Mouse (Mus musculus) kidney, embryonic 14.5 days (tissue): ENCODE measurements around the gene Rasa3. TPM values are rescaled to one million over a fixed set of nuclear protein-coding genes. Genes with fewer than 3 reads are reported as not detected.

Experiments
- ATAC-seq: fragments of 200-750 bp; cut with Nextera tagmentation; 2 replicates; pipeline ENCODE4 v1.8.0; 2017; ENCODE audit warnings: moderate number of reproducible peaks, mild to moderate bottlenecking, moderate TSS enrichment, moderate library complexity; ENCODE audit not compliant: low FRiP score, low TSS enrichment
- H3K27ac ChIP-seq: fragments of 300-500 bp; sonication (generic); 2 replicates; pipeline ENCODE4 v1.5.1; 2014; ENCODE audit warnings: low read depth, mild to moderate bottlenecking, low read length, moderate library complexity, mixed read lengths
- H3K27me3 ChIP-seq: fragments of 300-500 bp; sonication (generic); 2 replicates; pipeline ENCODE4 v1.6.1; 2014; ENCODE audit warnings: mild to moderate bottlenecking, low read length; ENCODE audit not compliant: control insufficient read depth, insufficient read depth
- H3K36me3 ChIP-seq: fragments of 300-500 bp; sonication (generic); 2 replicates; pipeline ENCODE4 v1.6.1; 2014; ENCODE audit warnings: low read length, mixed read lengths; ENCODE audit not compliant: control insufficient read depth, insufficient read depth
- H3K4me1 ChIP-seq: fragments of 300-500 bp; sonication (generic); 2 replicates; pipeline ENCODE4 v1.6.1; 2014; ENCODE audit warnings: low read length, mixed read lengths; ENCODE audit not compliant: control insufficient read depth, insufficient read depth
- H3K4me2 ChIP-seq: fragments of 300-500 bp; sonication (generic); replicated peaks from 2 replicates; pipeline ENCODE4 v1.6.1; 2014; ENCODE audit warnings: low read depth, mild to moderate bottlenecking, low read length
- H3K4me3 ChIP-seq: fragments of 300-500 bp; sonication (generic); 2 replicates; pipeline ENCODE4 v1.5.1; 2014; ENCODE audit warnings: mild to moderate bottlenecking, low read length
- H3K9ac ChIP-seq: fragments of 300-500 bp; sonication (generic); 2 replicates; pipeline ENCODE4 v1.6.1; 2014; ENCODE audit warnings: low read depth, mild to moderate bottlenecking, low read length, moderate library complexity
- H3K9me3 ChIP-seq: fragments of 300-500 bp; sonication (generic); 2 replicates; pipeline ENCODE4 v1.6.1; 2016; ENCODE audit warnings: low read length; ENCODE audit not compliant: control insufficient read depth
- WGBS: fragments of 180-500 bp; shearing (Covaris S2); extraction: QIAGEN DNeasy Blood & Tissue Kit; methylation state at CpG from one replicate; pipeline ENCODE4 v1.1.7; 2014; 5-methylcytosine and 5-hydroxymethylcytosine counted together
- polyA plus RNA-seq: library from polyadenylated mRNA; unstranded; fragments of >200 nt; fragmentation: Nextera tagmentation; extraction: Ambion mirVana; gene quantifications from 2 replicates; pipeline ENCODE4 v1.2.1, GENCODE M21; 2014

Rasa3 gene
- polyA plus RNA-seq, 1 experiment from 2014 or later: 20.2 TPM

DNA sequence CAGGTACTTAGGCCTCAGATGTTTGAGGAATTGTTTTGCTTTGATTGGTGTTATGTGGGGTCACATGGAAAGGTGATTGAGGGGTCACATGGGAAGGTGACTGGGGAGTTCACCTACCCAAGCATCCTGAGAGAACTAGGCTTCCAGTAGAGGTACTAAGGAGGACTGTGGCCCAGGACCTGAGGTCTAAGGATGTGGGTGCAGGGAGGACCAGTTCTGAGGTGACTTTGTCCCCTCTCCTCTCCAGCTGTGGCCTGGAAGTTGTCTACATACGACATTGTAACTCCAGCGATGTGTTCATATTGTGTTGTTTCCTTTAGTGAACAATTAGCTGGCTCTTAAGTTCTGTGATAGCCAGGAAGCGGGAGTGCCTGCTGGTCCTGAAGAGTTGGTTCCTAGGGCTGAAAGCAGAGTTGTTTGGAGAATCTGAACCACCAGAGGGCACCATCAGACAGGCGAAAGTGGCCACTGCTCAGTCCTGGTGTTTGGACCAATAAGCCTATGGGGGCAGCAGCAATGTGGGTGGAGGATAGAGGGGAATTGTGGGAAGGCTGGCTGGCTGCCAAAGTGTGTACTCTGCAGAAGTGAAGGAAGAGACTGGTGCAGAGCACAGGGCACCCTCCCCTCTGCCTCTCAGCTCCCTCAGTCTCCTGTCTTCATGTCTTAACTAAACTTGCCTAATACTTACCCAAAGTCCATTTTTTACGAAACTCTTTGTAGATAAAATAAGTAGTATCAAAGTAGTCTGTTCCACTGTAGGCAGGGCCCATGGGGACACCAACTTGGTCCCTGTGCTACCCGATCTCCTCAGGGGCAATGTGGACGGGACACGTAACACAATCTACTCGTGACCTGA, 126.5 kb downstream of the Rasa3 start:
- no peaks in the 10 kb centered on the region for H3K36me3 ChIP-seq
- H3K27me3 ChIP-seq: no peaks in the 10 kb centered on the region
- no peaks in the 10 kb centered on the region for H3K4me1 ChIP-seq
- H3K4me3 ChIP-seq: no peak overlapping the region
- H3K27ac ChIP-seq: no peak overlapping the region
- no peaks in the 10 kb centered on the region for H3K9me3 ChIP-seq
- no peak overlapping the region for H3K9ac ChIP-seq
- 52% methylated on average over 9 of the region's 9 CpGs for WGBS
- ATAC-seq: peak; percentile 92
- H3K4me2 ChIP-seq: no peak overlapping the region

DNA sequence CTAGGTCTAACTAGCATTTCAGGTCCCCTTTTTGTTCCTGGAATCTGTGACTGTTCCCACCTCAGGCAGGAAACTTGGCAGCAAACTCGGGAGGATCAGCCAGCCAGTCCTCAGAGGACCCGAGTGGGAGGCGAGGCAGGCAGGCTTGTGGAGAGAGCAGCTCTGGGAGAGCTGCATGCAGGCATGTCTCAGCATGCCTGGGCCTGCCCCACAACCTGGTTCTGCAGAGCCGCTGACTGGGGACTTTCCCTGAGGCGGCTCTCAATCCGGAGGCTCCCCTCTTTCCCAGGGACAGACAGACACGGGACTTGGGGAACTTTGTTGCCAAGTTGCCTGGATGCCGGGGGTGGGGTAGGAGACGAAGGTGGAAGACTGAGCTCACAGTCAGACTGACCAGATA, 128.6 kb downstream of the Rasa3 start:
- H3K9me3 ChIP-seq: no peaks in the 10 kb centered on the region
- H3K4me3 ChIP-seq: no peak overlapping the region
- WGBS: 59% methylated on average over 9 of the region's 9 CpGs
- H3K27ac ChIP-seq: no peak overlapping the region
- H3K9ac ChIP-seq: no peak overlapping the region
- no peaks in the 10 kb centered on the region for H3K27me3 ChIP-seq
- ATAC-seq: no peak
- H3K4me1 ChIP-seq: no peaks in the 10 kb centered on the region
- no peaks in the 10 kb centered on the region for H3K36me3 ChIP-seq
- H3K4me2 ChIP-seq: no peak overlapping the region

DNA sequence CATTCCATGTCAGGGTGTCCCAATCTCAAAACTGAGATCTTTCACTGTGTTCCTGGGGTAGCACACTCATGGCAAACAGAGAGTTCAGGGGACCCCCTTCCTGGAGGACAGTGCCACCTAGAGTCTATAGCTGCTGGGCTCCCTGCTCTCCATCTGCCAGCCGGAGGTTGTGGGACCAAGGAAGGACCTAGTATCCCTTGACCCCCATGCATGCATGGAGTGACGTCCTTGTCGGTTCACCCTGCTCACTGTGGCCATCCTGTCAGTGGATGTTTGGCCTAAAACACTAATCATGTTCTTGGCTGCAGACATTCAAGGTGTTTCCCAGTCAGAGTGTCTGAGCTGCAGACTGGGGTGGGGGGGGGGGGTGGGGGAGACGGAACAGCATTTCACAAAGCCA, 129.2 kb downstream of the Rasa3 start:
- Histone ChIP-seq H3K36me3 (no peaks in the 10 kb centered on the region), H3K4me2 (no peak overlapping the region), H3K9me3 (no peaks in the 10 kb centered on the region), H3K4me3 (no peak overlapping the region), H3K27ac (no peak overlapping the region), H3K9ac (no peak overlapping the region), H3K4me1 (no peaks in the 10 kb centered on the region), H3K27me3 (no peaks in the 10 kb centered on the region)
- peak; percentile 41; the same call in 1 of the 2 replicates for ATAC-seq
- WGBS: 37% methylated on average over 4 of the region's 4 CpGs

DNA sequence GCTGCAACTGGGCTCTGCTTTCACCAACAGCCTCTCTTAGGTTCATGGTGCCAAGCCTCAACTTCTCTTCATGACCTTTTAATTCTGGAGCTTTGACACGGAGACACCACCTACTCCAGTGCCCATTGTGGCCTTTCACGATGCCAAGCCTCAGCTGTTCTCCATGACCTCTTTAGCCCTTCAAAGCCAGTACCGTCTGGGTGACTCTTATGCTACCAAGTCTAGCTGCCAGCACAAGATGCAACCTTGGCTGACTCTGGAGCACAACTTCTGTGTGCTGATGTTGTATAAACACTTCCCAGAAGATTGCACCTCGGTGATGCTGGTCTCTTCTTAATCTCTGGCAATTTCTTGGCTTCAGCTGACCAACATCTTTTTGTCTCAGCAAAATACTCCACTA, 131.0 kb downstream of the Rasa3 start:
- no peak overlapping the region for H3K4me2 ChIP-seq
- no peak for ATAC-seq
- no peaks in the 10 kb centered on the region for H3K4me1 ChIP-seq
- no peak overlapping the region for H3K27ac ChIP-seq
- no peaks in the 10 kb centered on the region for H3K9me3 ChIP-seq
- H3K4me3 ChIP-seq: no peak overlapping the region
- H3K36me3 ChIP-seq: no peaks in the 10 kb centered on the region
- H3K27me3 ChIP-seq: no peaks in the 10 kb centered on the region
- WGBS: 81% methylated on average over 4 of the region's 4 CpGs
- no peak overlapping the region for H3K9ac ChIP-seq

DNA sequence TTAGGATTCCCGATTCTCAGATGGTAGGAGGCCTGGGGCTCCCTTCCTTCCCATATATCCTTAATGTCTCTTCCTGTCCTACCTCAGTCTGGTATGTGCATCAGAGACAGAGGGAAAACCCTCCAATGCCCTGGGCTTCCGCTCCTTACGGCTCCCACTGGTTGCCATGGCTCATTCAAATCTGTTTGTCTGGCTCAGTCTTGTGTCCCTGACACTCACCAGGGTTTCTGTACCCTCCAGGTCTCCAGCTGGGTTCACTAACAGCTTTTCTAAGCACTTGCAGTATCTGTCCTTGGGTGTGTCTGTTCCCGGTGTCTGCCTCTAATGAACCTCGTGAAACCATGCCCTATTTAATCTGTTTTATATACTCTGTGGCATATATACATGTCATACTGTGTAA, 135.9 kb downstream of the Rasa3 start:
- WGBS: 74% methylated on average over 5 of the region's 5 CpGs
- no peaks in the 10 kb centered on the region for H3K27me3 ChIP-seq
- H3K36me3 ChIP-seq: no peaks in the 10 kb centered on the region
- no peaks in the 10 kb centered on the region for H3K9me3 ChIP-seq
- no peak for ATAC-seq
- H3K27ac ChIP-seq: no peak overlapping the region
- no peak overlapping the region for H3K9ac ChIP-seq
- no peak overlapping the region for H3K4me3 ChIP-seq
- no peak overlapping the region for H3K4me2 ChIP-seq
- H3K4me1 ChIP-seq: no peaks in the 10 kb centered on the region

DNA sequence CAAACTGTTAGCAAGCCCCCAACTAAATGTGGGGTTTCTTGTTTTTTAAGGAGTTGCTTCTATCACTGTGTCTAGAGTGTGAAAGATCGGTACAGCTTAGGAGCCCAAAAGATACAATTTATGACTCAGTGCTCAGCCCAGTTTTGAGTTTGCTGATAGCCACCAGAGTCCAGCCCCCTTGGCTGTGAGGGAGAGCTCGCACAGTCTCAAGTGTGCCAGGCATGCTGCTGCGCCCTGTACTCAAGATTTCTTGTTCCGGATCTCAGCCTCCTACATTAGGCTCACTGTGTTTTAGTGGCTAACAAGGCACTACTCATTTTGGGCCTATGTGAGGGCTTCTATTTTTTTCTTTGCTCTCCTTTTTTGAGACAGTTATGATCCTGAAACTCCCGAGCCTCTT, 137.3 kb downstream of the Rasa3 start:
- no peaks in the 10 kb centered on the region for H3K4me1 ChIP-seq
- H3K9ac ChIP-seq: no peak overlapping the region
- no peaks in the 10 kb centered on the region for H3K9me3 ChIP-seq
- no peaks in the 10 kb centered on the region for H3K27me3 ChIP-seq
- H3K36me3 ChIP-seq: no peaks in the 10 kb centered on the region
- H3K27ac ChIP-seq: no peak overlapping the region
- 87% methylated on average over 5 of the region's 5 CpGs for WGBS
- H3K4me2 ChIP-seq: no peak overlapping the region
- ATAC-seq: no peak
- H3K4me3 ChIP-seq: no peak overlapping the region

DNA sequence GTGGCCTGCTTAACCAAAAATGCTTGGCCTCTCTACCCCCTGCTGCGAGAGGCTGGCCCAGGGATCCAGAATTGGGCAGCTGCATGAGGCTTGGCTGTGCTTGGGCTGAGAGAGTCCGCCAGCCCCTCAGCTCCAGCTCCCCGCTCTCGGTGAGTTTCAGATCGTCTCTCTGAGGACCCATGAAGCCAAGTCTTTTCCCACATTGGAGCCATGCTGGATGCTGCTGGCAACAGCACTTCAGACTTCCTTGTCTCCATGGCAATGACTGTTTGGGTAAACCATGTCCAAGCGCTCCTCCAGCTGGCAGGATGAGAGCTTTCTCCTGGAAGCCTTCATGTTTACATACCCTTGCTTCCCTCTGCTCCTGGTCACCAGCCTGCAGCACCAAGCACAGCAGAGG, 138.6 kb downstream of the Rasa3 start:
- Histone ChIP-seq H3K27me3 (no peaks in the 10 kb centered on the region), H3K4me3 (no peak overlapping the region), H3K4me2 (no peak overlapping the region), H3K36me3 (no peaks in the 10 kb centered on the region), H3K4me1 (no peaks in the 10 kb centered on the region), H3K9ac (no peak overlapping the region), H3K27ac (no peak overlapping the region), H3K9me3 (no peaks in the 10 kb centered on the region)
- WGBS: 72% methylated on average over 6 of the region's 6 CpGs
- no peak for ATAC-seq

DNA sequence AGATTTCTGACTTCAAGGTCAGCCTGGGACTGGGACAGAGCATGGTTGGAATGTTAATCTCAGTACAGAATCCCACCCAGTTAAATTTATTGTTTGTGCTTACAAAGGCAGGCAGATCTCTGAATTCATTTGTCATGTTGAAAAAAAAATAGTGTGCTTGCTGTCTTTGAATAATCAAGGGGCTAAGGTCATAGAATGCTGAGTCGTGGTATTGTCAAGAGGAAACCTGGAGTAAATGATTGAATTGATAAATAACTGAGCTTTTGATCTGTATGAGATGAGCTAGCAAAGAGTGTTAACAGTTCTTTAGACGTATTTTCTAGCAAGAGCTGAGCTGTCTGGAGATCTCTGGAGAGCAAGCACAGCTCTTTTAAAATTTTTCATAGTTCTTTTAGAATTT, 140.3 kb downstream of the Rasa3 start:
- 49% methylated on average over 2 of the region's 2 CpGs for WGBS
- no peak for ATAC-seq
- no peak overlapping the region for H3K4me3 ChIP-seq
- no peaks in the 10 kb centered on the region; the same call in 1 of the 2 replicates for H3K4me1 ChIP-seq
- no peaks in the 10 kb centered on the region for H3K9me3 ChIP-seq
- H3K4me2 ChIP-seq: no peak overlapping the region
- H3K9ac ChIP-seq: no peak overlapping the region
- no peaks in the 10 kb centered on the region for H3K27me3 ChIP-seq
- no peak overlapping the region for H3K27ac ChIP-seq
- H3K36me3 ChIP-seq: no peaks in the 10 kb centered on the region

DNA sequence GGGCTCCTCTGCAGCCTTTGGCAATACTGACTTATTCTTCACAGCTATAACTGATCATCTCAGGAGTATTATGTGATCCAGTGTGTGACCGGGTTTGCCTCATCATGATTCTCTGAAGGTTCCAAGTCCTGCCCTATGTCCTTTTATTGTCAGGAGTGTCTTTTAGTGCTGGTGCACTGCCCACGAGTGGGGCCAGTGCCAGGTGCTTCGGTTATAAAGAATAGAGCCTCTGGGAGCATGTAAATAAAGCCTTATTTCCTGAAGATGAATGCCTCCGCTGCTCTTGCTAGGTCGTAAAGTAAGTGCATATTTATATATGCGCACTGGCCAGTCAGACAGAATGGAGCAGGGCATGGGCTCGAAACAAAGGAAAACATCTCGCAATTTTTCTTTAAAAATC, 144.3 kb downstream of the Rasa3 start:
- no peaks in the 10 kb centered on the region for H3K27me3 ChIP-seq
- H3K9ac ChIP-seq: no peak overlapping the region
- no peaks in the 10 kb centered on the region for H3K36me3 ChIP-seq
- no peak overlapping the region for H3K4me2 ChIP-seq
- no peak overlapping the region for H3K4me3 ChIP-seq
- 54% methylated on average over 8 of the region's 8 CpGs for WGBS
- no peak overlapping the region for H3K27ac ChIP-seq
- peaks cover 26% of the 10 kb centered on the region for H3K4me1 ChIP-seq
- ATAC-seq: no peak
- no peaks in the 10 kb centered on the region for H3K9me3 ChIP-seq
